Mouse (Mus musculus) lung, adult 10 weeks (tissue): ENCODE data around the gene Tgm5. TPM values are rescaled to one million over a fixed set of nuclear protein-coding genes. Genes with fewer than 3 reads are reported as not detected.

Experiments used
- polyA plus RNA-seq: library from polyadenylated mRNA; stranded (reverse); fragments of 350-450 nt; fragmentation: Illumina TruSeq; extraction: RNeasy Lipid Tissue Mini Kit (QIAGEN cat#74804); gene quantifications from one replicate; pipeline ENCODE4 v1.2.3, GENCODE M21; 2014; ENCODE audit warnings: low read depth, low replicate concordance; ENCODE audit not compliant: insufficient read depth

Gene Tgm5
- polyA plus RNA-seq: not detected

GRCm38 (mm10) chr2:121085480-121086185, at the start of gene Tgm5:
Tgm5 (minus strand) TSS chr2:121085841.

GRCm38 (mm10) chr2:121109695-121110094, 24.1 kb upstream of the Tgm5 start, which contains the start of gene Tgm7:
Tgm7 (minus strand) TSS chr2:121109795.

GRCm38 (mm10) chr2:121036733-121037341, 48.8 kb downstream of the Tgm5 start, which contains the start of gene Epb42:
Epb42 (minus strand) TSS chr2:121037072.

GRCm38 (mm10) chr2:121007925-121008663, 77.5 kb downstream of the Tgm5 start, which contains the start of gene Ccndbp1:
Ccndbp1 (plus strand) TSS chr2:121008403.

Other genes starting within 250 kb of the Tgm5 start
- gene Cdan1, start 235.7 kb downstream of the Tgm5 start, polyA plus RNA-seq: 4.9 TPM
- 2.0 TPM for gene Ttbk2, start 235.2 kb downstream of the Tgm5 start, polyA plus RNA-seq
- 8.3 TPM for gene Ubr1, start 115.1 kb downstream of the Tgm5 start, polyA plus RNA-seq
- gene Tmem62, start 108.8 kb downstream of the Tgm5 start, polyA plus RNA-seq: 8.6 TPM
- gene Ccndbp1, start 77.4 kb downstream of the Tgm5 start, polyA plus RNA-seq: 45.0 TPM
- gene Epb42, start 48.8 kb downstream of the Tgm5 start, polyA plus RNA-seq: not detected
- gene Tgm7, start 24.0 kb upstream of the Tgm5 start, polyA plus RNA-seq: not detected
- gene Adal, start 54.6 kb upstream of the Tgm5 start, polyA plus RNA-seq: 4.8 TPM
- gene Lcmt2, start 54.8 kb upstream of the Tgm5 start, polyA plus RNA-seq: 7.9 TPM
- 7.2 TPM for gene Tubgcp4, start 84.8 kb upstream of the Tgm5 start, polyA plus RNA-seq
- 6.5 TPM for gene Zscan29, start 85.3 kb upstream of the Tgm5 start, polyA plus RNA-seq
- gene Trp53bp1, start 185.6 kb upstream of the Tgm5 start, polyA plus RNA-seq: 7.3 TPM
- gene Map1a, start 203.8 kb upstream of the Tgm5 start, polyA plus RNA-seq: 1.7 TPM